Mouse (Mus musculus): Measurements from ENCODE around the gene Il15. TPM values are rescaled to one million over a fixed set of nuclear protein-coding genes. Genes with fewer than 3 reads are reported as not detected.
A peak's percentile ranks its signal among the peaks of the same experiment; 100 is the strongest.

Il15 gene
- total RNA-seq, 2 experiments from 2014 or later: 18.5 to 26.7 TPM

GRCm38 (mm10) chr8:82370657-82371056 lies 32.4 kb downstream of the Il15 start:
- ATAC-seq (replicated peaks; ENCODE audit: poor library complexity, severe bottlenecking): peak; percentile 83

GRCm38 (mm10) chr8:82361061-82361460 lies 42.0 kb downstream of the Il15 start:
- ATAC-seq (replicated peaks; ENCODE audit: poor library complexity, severe bottlenecking): no peak

- no peak for ATAC-seq (replicated peaks; ENCODE audit: poor library complexity, severe bottlenecking)
These were observed 46.9 kb downstream of the Il15 start for GRCm38 (mm10) chr8:82356091-82356490.

GRCm38 (mm10) chr8:82351268-82351943 lies 51.6 kb downstream of the Il15 start:
- peak; percentile 96 for ATAC-seq (replicated peaks; ENCODE audit: poor library complexity, severe bottlenecking)

- no peak for ATAC-seq (replicated peaks; ENCODE audit: poor library complexity, severe bottlenecking)
These were observed 53.7 kb downstream of the Il15 start for GRCm38 (mm10) chr8:82349299-82349698.

GRCm38 (mm10) chr8:82346485-82346884 lies 56.5 kb downstream of the Il15 start:
- no peak for ATAC-seq (replicated peaks; ENCODE audit: poor library complexity, severe bottlenecking)

- no peak for ATAC-seq (replicated peaks; ENCODE audit: poor library complexity, severe bottlenecking)
These were observed 71.3 kb downstream of the Il15 start for GRCm38 (mm10) chr8:82331675-82332234.

- ATAC-seq (replicated peaks; ENCODE audit: poor library complexity, severe bottlenecking): no peak
These were observed 74.9 kb downstream of the Il15 start for GRCm38 (mm10) chr8:82327986-82328652.

GRCm38 (mm10) chr8:82326061-82326460 lies 77.0 kb downstream of the Il15 start:
- ATAC-seq (replicated peaks; ENCODE audit: poor library complexity, severe bottlenecking): peak; percentile 33; the same call in 1 of the 2 replicates

GRCm38 (mm10) chr8:82325586-82325985 lies 77.4 kb downstream of the Il15 start:
- no peak for ATAC-seq (replicated peaks; ENCODE audit: poor library complexity, severe bottlenecking)

GRCm38 (mm10) chr8:82317446-82317845 lies 85.6 kb downstream of the Il15 start:
- ATAC-seq (replicated peaks; ENCODE audit: poor library complexity, severe bottlenecking): no peak

GRCm38 (mm10) chr8:82306424-82306823 lies 96.6 kb downstream of the Il15 start:
- no peak for ATAC-seq (replicated peaks; ENCODE audit: poor library complexity, severe bottlenecking)

- ATAC-seq (replicated peaks; ENCODE audit: poor library complexity, severe bottlenecking): no peak
These were observed 106.8 kb downstream of the Il15 start for GRCm38 (mm10) chr8:82296256-82296655.

- ATAC-seq (replicated peaks; ENCODE audit: poor library complexity, severe bottlenecking): no peak
These were observed 111.4 kb downstream of the Il15 start for GRCm38 (mm10) chr8:82291659-82292058.

- no peak for ATAC-seq (replicated peaks; ENCODE audit: poor library complexity, severe bottlenecking)
These were observed 117.2 kb downstream of the Il15 start for GRCm38 (mm10) chr8:82285866-82286265.

- ATAC-seq (replicated peaks; ENCODE audit: poor library complexity, severe bottlenecking): no peak
These were observed 121.0 kb downstream of the Il15 start for GRCm38 (mm10) chr8:82281995-82282394.
